Mouse (Mus musculus): ENCODE results near the gene Tmem131.

DNA sequence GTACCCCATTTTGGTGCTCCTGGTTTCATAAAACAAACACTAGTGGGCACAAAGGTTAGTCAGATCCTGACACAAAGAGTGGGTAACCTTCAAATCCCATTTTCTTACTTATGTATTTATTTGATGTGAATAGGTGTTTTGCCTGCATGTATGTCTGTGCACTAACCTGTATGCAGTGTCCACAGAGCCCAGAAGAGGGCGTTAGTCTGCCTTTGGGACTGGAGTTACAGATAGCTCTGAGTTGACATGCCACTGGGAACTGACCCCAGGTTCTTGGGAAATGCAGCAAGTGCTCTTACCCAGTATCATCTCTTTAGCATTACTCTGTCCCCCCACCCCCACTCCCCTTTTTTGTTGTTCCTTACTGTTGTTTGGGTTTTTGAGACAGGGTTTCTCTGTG lies 95.4 kb downstream of the Tmem131 start:
- TF ChIP-seq CTCF (IDR thresholded peaks at IDR 0.05; ENCODE audit: low read depth) (peak; percentile 52), EP300 (IDR thresholded peaks at IDR 0.05; ENCODE audit: low read depth) (no peak)
